10 mouse cellular contexts compared by ENCODE assay signal in the genomic region with DNA sequence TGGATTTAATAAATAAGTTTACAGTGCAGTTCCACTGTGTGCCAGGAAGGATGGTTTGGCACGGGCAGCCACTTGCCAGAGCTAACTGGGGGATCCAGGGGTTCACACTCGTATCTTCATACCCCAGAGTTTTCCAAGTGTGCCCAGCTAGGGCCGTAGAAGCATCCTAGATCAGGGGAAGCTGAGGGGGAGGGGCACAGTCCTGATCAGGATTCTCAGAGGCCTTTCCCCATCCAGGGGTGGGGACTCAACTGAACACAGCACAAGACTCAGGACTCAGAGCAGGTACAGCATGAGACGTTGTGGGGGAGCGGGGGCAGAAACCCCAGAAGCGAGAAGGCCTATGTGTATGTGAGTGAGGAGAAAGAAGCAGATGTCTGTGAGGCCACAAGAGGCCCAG. TPM values are rescaled to one million over a fixed set of nuclear protein-coding genes. Genes with fewer than 3 reads are reported as not detected.
DNase-seq lines count a peak whose midpoint lies in the region; ATAC-seq and TF ChIP-seq lines count a peak whose summit lies in the region.
"Had no signal": no experiment of that assay in that cellular context is flagged by ENCODE, and none has a peak within 500 bp of the region (broad histone marks: within the 10 kb centered on the region; RNA-seq: fewer than 3 reads in every experiment).

No protein-coding gene starts in this region.

- H3K9ac ChIP-seq in heart, embryonic 12.5 days = peak overlapping the region; percentile 69
- 0 out of 2 replicates have a peak overlapping the region, but pooled peaks have one; percentile 16 for H3K9ac ChIP-seq in lung, postnatal 0 days (replicated peaks; ENCODE audit: low read depth)
- H3K9ac ChIP-seq in embryonic facial prominence, embryonic 12.5 days = peak overlapping the region; percentile 24; the same call in 1 of the 2 replicates
- H3K9ac ChIP-seq in liver, embryonic 13.5 days = no peak overlapping the region

- no peak for ATAC-seq in heart, embryonic 12.5 days (ENCODE audit: insufficient number of reproducible peaks, low FRiP score)
- no peak for ATAC-seq in lung, postnatal 0 days
- no peak for ATAC-seq in embryonic facial prominence, embryonic 12.5 days (ENCODE audit: insufficient number of reproducible peaks, insufficient read depth, low FRiP score, low TSS enrichment)
- ATAC-seq in liver, embryonic 13.5 days (ENCODE audit: low read depth) = no peak

- peaks cover 28% of the 10 kb centered on the region for H3K36me3 ChIP-seq in heart, embryonic 12.5 days
- no peaks in the 10 kb centered on the region for H3K36me3 ChIP-seq in lung, postnatal 0 days (ENCODE audit: insufficient read depth, low read length)
- H3K36me3 ChIP-seq in embryonic facial prominence, embryonic 12.5 days = peaks cover 48% of the 10 kb centered on the region
- H3K36me3 ChIP-seq in liver, embryonic 13.5 days = no peaks in the 10 kb centered on the region

- H3K27me3 ChIP-seq in heart, embryonic 12.5 days (replicated peaks) = no peaks in the 10 kb centered on the region
- no peaks in the 10 kb centered on the region for H3K27me3 ChIP-seq in lung, postnatal 0 days (replicated peaks; ENCODE audit: insufficient read depth, low read length)
- no peaks in the 10 kb centered on the region for H3K27me3 ChIP-seq in embryonic facial prominence, embryonic 12.5 days
- H3K27me3 ChIP-seq in liver, embryonic 13.5 days = no peaks in the 10 kb centered on the region
- H3K27me3 ChIP-seq: CH12.LX had no signal

- TF ChIP-seq EP300 in lung, postnatal 0 days (IDR thresholded peaks at IDR 0.05) = no peak

- H3K4me1 ChIP-seq in heart, embryonic 12.5 days (replicated peaks) = peaks cover 95% of the 10 kb centered on the region
- peaks cover 29% of the 10 kb centered on the region for H3K4me1 ChIP-seq in lung, postnatal 0 days (ENCODE audit: insufficient read depth, low read depth, low read length)
- H3K4me1 ChIP-seq in embryonic facial prominence, embryonic 12.5 days = peaks cover 47% of the 10 kb centered on the region
- H3K4me1 ChIP-seq in liver, embryonic 13.5 days (replicated peaks) = peaks cover 28% of the 10 kb centered on the region

- peak overlapping the region; percentile 50 for H3K4me2 ChIP-seq in heart, embryonic 12.5 days
- H3K4me2 ChIP-seq in lung, postnatal 0 days (replicated peaks; ENCODE audit: low read depth, low read length) = peak overlapping the region; percentile 22; the same call in 1 of the 2 replicates
- peak overlapping the region; percentile 8; the same call in 1 of the 2 replicates for H3K4me2 ChIP-seq in embryonic facial prominence, embryonic 12.5 days (replicated peaks)
- no peak overlapping the region for H3K4me2 ChIP-seq in liver, embryonic 13.5 days

- TF ChIP-seq CTCF in lung, postnatal 0 days (IDR thresholded peaks at IDR 0.05) = no peak

- no peak overlapping the region for H3K4me3 ChIP-seq in heart, embryonic 12.5 days
- no peak overlapping the region for H3K4me3 ChIP-seq in lung, postnatal 0 days (ENCODE audit: low read depth, low read length)
- no peak overlapping the region for H3K4me3 ChIP-seq in embryonic facial prominence, embryonic 12.5 days
- H3K4me3 ChIP-seq in liver, embryonic 13.5 days (replicated peaks) = no peak overlapping the region

- H3K27ac ChIP-seq in heart, embryonic 12.5 days (ENCODE audit: poor library complexity, severe bottlenecking) = peak overlapping the region; percentile 79
- H3K27ac ChIP-seq in lung, postnatal 0 days (ENCODE audit: low read length) = 0 out of 2 replicates have a peak overlapping the region, but pooled peaks have one; percentile 61
- H3K27ac ChIP-seq in embryonic facial prominence, embryonic 12.5 days = peak overlapping the region; percentile 70
- H3K27ac ChIP-seq in liver, embryonic 13.5 days = peak overlapping the region; percentile 42; the same call in 1 of the 2 replicates

- DNase-seq in heart, postnatal 4 days = no peak
- no peak for DNase-seq in lung, postnatal 0 days (ENCODE audit: low spot score)
- DNase-seq in lung, adult 18-20 months = no peak
- no peak for DNase-seq in liver, embryonic 13.5 days
- no peak for DNase-seq in gastrocnemius, adult 8-10 months (ENCODE audit: low spot score in 2 of 2)
- DNase-seq in testis, postnatal 10 days (ENCODE audit: low spot score) = no peak
- DNase-seq: right cerebral cortex, adult 18-20 months had no signal

- WGBS in heart, embryonic 12.5 days = 39% methylated on average over 6 of the region's 6 CpGs
- 44% methylated on average over 6 of the region's 6 CpGs for WGBS in lung, postnatal 0 days
- 41% methylated on average over 6 of the region's 6 CpGs for WGBS in embryonic facial prominence, embryonic 12.5 days
- WGBS in liver, embryonic 13.5 days (ENCODE audit: insufficient replicate concordance) = 55% methylated on average over 6 of the region's 6 CpGs

- no peaks in the 10 kb centered on the region for H3K9me3 ChIP-seq in heart, embryonic 12.5 days (replicated peaks)
- H3K9me3 ChIP-seq in lung, postnatal 0 days (ENCODE audit: low read length) = no peaks in the 10 kb centered on the region
- no peaks in the 10 kb centered on the region for H3K9me3 ChIP-seq in embryonic facial prominence, embryonic 12.5 days
- H3K9me3 ChIP-seq in liver, embryonic 13.5 days (replicated peaks) = no peaks in the 10 kb centered on the region

RNA-seq across cellular contexts. Expression of a gene that starts 14.2 kb away (rescaled TPM):
- 8.7 and 10.6 TPM in 2 replicates for polyA plus RNA-seq in heart, embryonic 12.5 days (2016; fragmentation: Nextera tagmentation; extraction: Ambion mirVana)
- total RNA-seq in heart, postnatal 4 days (2021) = 10 to 100 TPM; 37.0 to 38.4 TPM
- 5.8 and 7.0 TPM in 2 replicates for polyA plus RNA-seq in lung, postnatal 0 days (2015; fragmentation: Nextera tagmentation; extraction: Ambion mirVana)
- 11.0 and 11.1 TPM in 2 replicates for polyA plus RNA-seq in embryonic facial prominence, embryonic 12.5 days (2016; fragmentation: Nextera tagmentation; extraction: Ambion mirVana)
- polyA plus RNA-seq in liver, embryonic 13.5 days (2015; fragmentation: Nextera tagmentation; extraction: Ambion mirVana) = 0.53 and 0.83 TPM in 2 replicates
- total RNA-seq in gastrocnemius, adult 8-10 months (2022) = 10 to 100 TPM; 33.5 to 44.3 (median 38.1) TPM

RNA-seq across cellular contexts. Expression of a gene that starts 54.5 kb away (rescaled TPM):
- polyA plus RNA-seq in heart, embryonic 12.5 days (2016; fragmentation: Nextera tagmentation; extraction: Ambion mirVana) = 4.1 TPM in 2 replicates
- 1 to 10 TPM; 5.6 to 6.4 TPM for total RNA-seq in heart, postnatal 4 days (2021)
- polyA plus RNA-seq in lung, postnatal 0 days (2015; fragmentation: Nextera tagmentation; extraction: Ambion mirVana) = 2.8 and 3.8 TPM in 2 replicates
- polyA plus RNA-seq in embryonic facial prominence, embryonic 12.5 days (2016; fragmentation: Nextera tagmentation; extraction: Ambion mirVana) = 3.4 and 4.1 TPM in 2 replicates
- 15.3 and 16.7 TPM in 2 replicates for polyA plus RNA-seq in liver, embryonic 13.5 days (2015; fragmentation: Nextera tagmentation; extraction: Ambion mirVana)
- total RNA-seq in gastrocnemius, adult 8-10 months (2022) = 10 to 100 TPM; 10.5 to 22.2 (median 13.8) TPM

RNA-seq across cellular contexts. Expression of a gene that starts 56.7 kb away (rescaled TPM):
- 2.3 and 2.6 TPM in 2 replicates for polyA plus RNA-seq in heart, embryonic 12.5 days (2016; fragmentation: Nextera tagmentation; extraction: Ambion mirVana)
- total RNA-seq in heart, postnatal 4 days (2021) = 1 to 10 TPM; 2.5 to 2.6 TPM
- 9.9 and 11.2 TPM in 2 replicates for polyA plus RNA-seq in lung, postnatal 0 days (2015; fragmentation: Nextera tagmentation; extraction: Ambion mirVana)
- polyA plus RNA-seq in embryonic facial prominence, embryonic 12.5 days (2016; fragmentation: Nextera tagmentation; extraction: Ambion mirVana) = 2.7 and 3.6 TPM in 2 replicates
- polyA plus RNA-seq in liver, embryonic 13.5 days (2015; fragmentation: Nextera tagmentation; extraction: Ambion mirVana) = 2.7 and 3.2 TPM in 2 replicates
- 1 to 10 TPM in 2 of 4 experiments, under 1 TPM in 2; 0.53 to 1.2 (median 0.94) TPM for total RNA-seq in gastrocnemius, adult 8-10 months (2022)
